Mouse (Mus musculus): ENCODE measurements around the gene Crocc2. TPM values are rescaled to one million over a fixed set of nuclear protein-coding genes. Genes with fewer than 3 reads are reported as not detected.
"Not testable (repeated sequence)": the region's sequence is repeated elsewhere in the genome, so short reads cannot be mapped to it uniquely, and the experiment has no call there.

Gene Crocc2
- polyA plus RNA-seq, 1 experiment from 2014 or later = 0.33 TPM

- no peak for DNase-seq (ENCODE audit: low spot score)
- no peak overlapping the region for H3K4me3 ChIP-seq
- 71% methylated on average over 4 of the region's 4 CpGs for WGBS
- H3K36me3 ChIP-seq = no peaks in the 10 kb centered on the region
- H3K27ac ChIP-seq = peak overlapping the region; percentile 38; the same call in 1 of the 2 replicates
- H3K9me3 ChIP-seq (replicated peaks) = no peaks in the 10 kb centered on the region
- H3K4me1 ChIP-seq = peaks cover 47% of the 10 kb centered on the region
- H3K27me3 ChIP-seq (ENCODE audit: low read depth, poor library complexity, severe bottlenecking) = peaks cover 11% of the 10 kb centered on the region; the same call in 1 of the 2 replicates
Measured at GRCm38 (mm10) chr1:93173665-93174064, 5.1 kb downstream of the Crocc2 start.

- Histone ChIP-seq H3K4me3 (no peak overlapping the region), H3K27me3 (ENCODE audit: low read depth, poor library complexity, severe bottlenecking) (peaks cover 11% of the 10 kb centered on the region; the same call in 1 of the 2 replicates), H3K4me1 (peaks cover 47% of the 10 kb centered on the region), H3K27ac (peak overlapping the region; percentile 92; the same call in 1 of the 2 replicates), H3K9me3 (replicated peaks) (no peaks in the 10 kb centered on the region), H3K36me3 (no peaks in the 10 kb centered on the region)
- DNase-seq (ENCODE audit: low spot score) = peak; percentile 99
- WGBS = 2% methylated on average over 4 of the region's 4 CpGs
Measured at GRCm38 (mm10) chr1:93174399-93174798, 5.9 kb downstream of the Crocc2 start.

GRCm38 (mm10) chr1:93175849-93176248, 7.3 kb downstream of the Crocc2 start:
- H3K36me3 ChIP-seq = no peaks in the 10 kb centered on the region
- DNase-seq (ENCODE audit: low spot score) = peak; percentile 60
- no peaks in the 10 kb centered on the region for H3K9me3 ChIP-seq (replicated peaks)
- H3K4me3 ChIP-seq = peak overlapping the region; percentile 49
- H3K27ac ChIP-seq = peak overlapping the region; percentile 92
- H3K27me3 ChIP-seq (ENCODE audit: low read depth, poor library complexity, severe bottlenecking) = peaks cover 11% of the 10 kb centered on the region; the same call in 1 of the 2 replicates
- 15% methylated on average over 6 of the region's 6 CpGs for WGBS
- peaks cover 58% of the 10 kb centered on the region for H3K4me1 ChIP-seq

- peaks cover 11% of the 10 kb centered on the region; the same call in 1 of the 2 replicates for H3K27me3 ChIP-seq (ENCODE audit: low read depth, poor library complexity, severe bottlenecking)
- no peaks in the 10 kb centered on the region for H3K9me3 ChIP-seq (replicated peaks)
- peak overlapping the region; percentile 49 for H3K4me3 ChIP-seq
- H3K27ac ChIP-seq = peak overlapping the region; percentile 92
- no peaks in the 10 kb centered on the region for H3K36me3 ChIP-seq
- peaks cover 66% of the 10 kb centered on the region for H3K4me1 ChIP-seq
- WGBS = under 1% methylated on average over 44 of the region's 44 CpGs
- peak; percentile 95 for DNase-seq (ENCODE audit: low spot score)
Measured at GRCm38 (mm10) chr1:93176525-93177332, 8.2 kb downstream of the Crocc2 start.

- WGBS = 91% methylated on average over 7 of the region's 7 CpGs
- Histone ChIP-seq H3K27me3 (ENCODE audit: low read depth, poor library complexity, severe bottlenecking) (no peaks in the 10 kb centered on the region), H3K4me1 (peaks cover 38% of the 10 kb centered on the region)
Measured at GRCm38 (mm10) chr1:93182281-93182680, 13.8 kb downstream of the Crocc2 start.

GRCm38 (mm10) chr1:93184071-93184828, 15.7 kb downstream of the Crocc2 start:
- H3K4me3 ChIP-seq = no peak overlapping the region
- no peak for DNase-seq (ENCODE audit: low spot score)
- no peaks in the 10 kb centered on the region for H3K36me3 ChIP-seq
- H3K4me1 ChIP-seq = peaks cover 21% of the 10 kb centered on the region
- H3K27ac ChIP-seq = 0 out of 2 replicates have a peak overlapping the region, but pooled peaks have one; percentile 59
- no peaks in the 10 kb centered on the region for H3K9me3 ChIP-seq (replicated peaks)
- 83% methylated on average over 14 of the region's 14 CpGs for WGBS
- peaks cover 9% of the 10 kb centered on the region for H3K27me3 ChIP-seq (ENCODE audit: low read depth, poor library complexity, severe bottlenecking)

More at GRCm38 (mm10) chr1:93182281-93182680, 13.8 kb downstream of the Crocc2 start:
- DNase-seq (ENCODE audit: low spot score) = no peak
- Histone ChIP-seq H3K9me3 (replicated peaks) (no peaks in the 10 kb centered on the region), H3K4me3 (no peak overlapping the region), H3K27ac (no peak overlapping the region), H3K36me3 (no peaks in the 10 kb centered on the region)

- WGBS = 9% methylated on average over 14 of the region's 17 CpGs
- Histone ChIP-seq H3K36me3 (no peaks in the 10 kb centered on the region), H3K27me3 (ENCODE audit: low read depth, poor library complexity, severe bottlenecking) (peaks cover 32% of the 10 kb centered on the region), H3K9me3 (replicated peaks) (0 out of 2 replicates have a peak, but pooled peaks cover 2% of the 10 kb centered on the region), H3K4me3 (peak overlapping the region; percentile 38), H3K27ac (peak overlapping the region; percentile 56), H3K4me1 (peaks cover 22% of the 10 kb centered on the region)
- DNase-seq (ENCODE audit: low spot score) = no peak
Measured at GRCm38 (mm10) chr1:93190726-93191305, 22.3 kb downstream of the Crocc2 start.

GRCm38 (mm10) chr1:93194961-93195360, 26.4 kb downstream of the Crocc2 start:
- no peak for DNase-seq (ENCODE audit: low spot score)
- WGBS = 88% methylated on average over 3 of the region's 3 CpGs

GRCm38 (mm10) chr1:93197454-93197853, 28.9 kb downstream of the Crocc2 start:
- H3K4me3 ChIP-seq; H3K27ac ChIP-seq; H3K27me3 ChIP-seq (ENCODE audit: low read depth, poor library complexity, severe bottlenecking); DNase-seq (ENCODE audit: low spot score); H3K9me3 ChIP-seq (replicated peaks); H3K36me3 ChIP-seq; H3K4me1 ChIP-seq: not testable (repeated sequence)
- 92% methylated on average over 2 of the region's 2 CpGs for WGBS

More at GRCm38 (mm10) chr1:93194961-93195360, 26.4 kb downstream of the Crocc2 start:
- Histone ChIP-seq H3K36me3 (no peaks in the 10 kb centered on the region), H3K4me3 (no peak overlapping the region), H3K27ac (no peak overlapping the region), H3K27me3 (ENCODE audit: low read depth, poor library complexity, severe bottlenecking) (peaks cover 15% of the 10 kb centered on the region), H3K4me1 (peaks cover 22% of the 10 kb centered on the region), H3K9me3 (replicated peaks) (peaks cover 2% of the 10 kb centered on the region; the same call in 1 of the 2 replicates)

GRCm38 (mm10) chr1:93197916-93198315, 29.4 kb downstream of the Crocc2 start:
- 86% methylated on average over 3 of the region's 3 CpGs for WGBS
- H3K27me3 ChIP-seq (ENCODE audit: low read depth, poor library complexity, severe bottlenecking) = no peaks in the 10 kb centered on the region

GRCm38 (mm10) chr1:93206277-93206970, 37.9 kb downstream of the Crocc2 start:
- Histone ChIP-seq H3K27ac (peak overlapping the region; percentile 63), H3K9me3 (replicated peaks) (no peaks in the 10 kb centered on the region), H3K27me3 (ENCODE audit: low read depth, poor library complexity, severe bottlenecking) (no peaks in the 10 kb centered on the region), H3K4me3 (no peak overlapping the region), H3K4me1 (peaks cover 60% of the 10 kb centered on the region), H3K36me3 (no peaks in the 10 kb centered on the region)
- WGBS = 64% methylated on average over 12 of the region's 12 CpGs
- DNase-seq (ENCODE audit: low spot score) = no peak

More at GRCm38 (mm10) chr1:93197916-93198315, 29.4 kb downstream of the Crocc2 start:
- H3K4me3 ChIP-seq = no peak overlapping the region
- no peak for DNase-seq (ENCODE audit: low spot score)
- no peaks in the 10 kb centered on the region for H3K36me3 ChIP-seq
- H3K27ac ChIP-seq = no peak overlapping the region
- peaks cover 2% of the 10 kb centered on the region; the same call in 1 of the 2 replicates for H3K9me3 ChIP-seq (replicated peaks)
- H3K4me1 ChIP-seq = 0 out of 2 replicates have a peak, but pooled peaks cover 7% of the 10 kb centered on the region

- DNase-seq (ENCODE audit: low spot score) = no peak
- WGBS = 93% methylated on average over 4 of the region's 4 CpGs
- Histone ChIP-seq H3K4me3 (no peak overlapping the region), H3K4me1 (peaks cover 70% of the 10 kb centered on the region), H3K36me3 (no peaks in the 10 kb centered on the region), H3K27ac (peak overlapping the region; percentile 58; the same call in 1 of the 2 replicates), H3K9me3 (replicated peaks) (no peaks in the 10 kb centered on the region), H3K27me3 (ENCODE audit: low read depth, poor library complexity, severe bottlenecking) (no peaks in the 10 kb centered on the region)
Measured at GRCm38 (mm10) chr1:93207536-93208064, 39.1 kb downstream of the Crocc2 start.
